Mouse (Mus musculus) heart, adult 18-20 months (tissue): ENCODE data around the gene Gm21970. TPM values are rescaled to one million over a fixed set of nuclear protein-coding genes. Genes with fewer than 3 reads are reported as not detected.

Source experiments
- DNase-seq, 2 experiments: peaks; one replicate each; pipeline ENCODE4 v3.0.0; 2021 to 2022; ENCODE audit warnings: mixed read lengths in 1 of 2
- total RNA-seq, 2 experiments: library from RNA; stranded (reverse); gene quantifications; 2 replicates each; pipeline ENCODE4 v1.2.3; 2021

The Gm21970 gene
- total RNA-seq, 2 experiments from 2014 or later: not detected

DNA sequence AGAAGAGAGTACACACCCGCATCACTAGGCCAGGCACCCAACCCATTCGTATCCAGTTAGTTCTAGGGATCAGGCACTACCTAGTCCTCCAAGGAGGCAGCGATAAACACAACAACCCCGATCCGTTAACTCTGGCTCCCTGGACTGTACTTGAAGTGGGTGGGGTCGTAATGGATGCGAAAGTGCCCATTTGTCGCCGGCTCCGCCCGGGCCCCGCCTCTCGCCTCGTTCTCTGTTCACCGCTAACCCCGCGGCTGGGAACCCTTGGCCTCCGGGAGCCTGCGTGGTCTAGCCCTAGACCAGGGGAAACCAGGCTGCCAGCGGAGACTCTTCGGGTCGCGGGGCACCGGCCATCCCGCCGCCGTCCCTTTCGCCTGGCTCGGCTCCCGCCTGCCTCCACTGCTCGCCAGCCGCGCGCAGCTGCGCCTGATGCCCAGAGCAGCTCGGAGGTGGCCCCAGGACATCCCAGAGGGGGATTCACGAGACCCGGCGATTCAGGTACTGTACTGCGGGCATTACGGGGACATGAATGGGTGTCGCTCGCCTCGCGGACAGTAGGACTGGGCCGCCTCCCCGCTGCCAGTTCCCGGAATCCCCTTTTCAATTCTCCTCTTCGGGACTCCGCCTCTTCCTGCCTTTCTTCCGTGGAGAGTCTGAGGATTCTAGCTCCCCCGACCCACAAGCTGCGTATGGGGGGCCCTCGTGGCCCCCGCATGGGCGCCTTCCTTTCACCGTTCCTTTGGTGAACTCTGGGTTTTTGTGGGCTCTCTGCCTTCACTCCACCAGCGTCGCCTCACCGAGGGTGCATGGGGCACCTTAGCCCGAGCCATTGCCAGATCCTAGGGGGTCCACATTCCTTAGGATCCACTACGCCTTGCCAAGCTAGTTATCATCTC, 18.7 kb upstream of the Gm21970 start, which contains the start of gene Ifnar2:
Gene Ifnar2 (plus strand): TSS at position 207 of the 896 bp plus-strand sequence.
- DNase-seq: peak; percentile 90 to 92

DNA sequence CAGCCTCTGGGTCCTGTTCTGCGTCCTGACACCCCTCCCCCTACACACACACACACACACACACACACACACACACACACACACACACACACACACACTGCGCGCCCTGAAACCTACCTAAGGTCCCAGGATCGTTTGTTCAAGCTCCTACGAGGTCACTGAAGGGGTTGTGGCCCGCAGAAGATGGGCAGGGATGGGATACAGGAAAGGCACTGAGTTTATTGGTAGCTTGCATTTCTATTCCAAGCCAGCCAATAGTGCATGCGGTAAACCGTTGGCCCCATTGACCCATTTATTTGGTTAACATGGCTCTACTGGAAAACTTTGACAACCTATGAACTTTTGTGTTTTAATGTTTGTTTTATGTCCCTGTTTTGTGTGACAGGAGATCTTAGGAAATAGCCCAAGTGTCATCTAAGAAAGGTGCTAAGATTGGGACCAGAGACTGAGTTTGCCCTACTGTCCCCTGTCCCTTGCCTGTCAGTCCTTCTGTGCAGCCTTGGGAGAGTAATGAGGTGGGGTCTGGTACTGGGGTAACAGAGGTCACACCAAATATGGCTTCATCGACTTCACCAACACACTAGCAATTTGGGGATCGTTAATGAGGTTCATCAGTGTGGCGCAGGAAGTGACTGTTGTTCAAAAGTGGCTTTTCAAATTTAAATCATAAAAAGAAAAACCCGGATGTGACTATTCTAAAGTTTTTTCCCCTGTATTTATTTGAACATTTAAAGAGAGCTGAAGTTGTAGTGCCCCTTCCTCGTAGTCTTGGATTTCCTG, 17.9 kb upstream of the Gm21970 start:
- no peak for DNase-seq

DNA sequence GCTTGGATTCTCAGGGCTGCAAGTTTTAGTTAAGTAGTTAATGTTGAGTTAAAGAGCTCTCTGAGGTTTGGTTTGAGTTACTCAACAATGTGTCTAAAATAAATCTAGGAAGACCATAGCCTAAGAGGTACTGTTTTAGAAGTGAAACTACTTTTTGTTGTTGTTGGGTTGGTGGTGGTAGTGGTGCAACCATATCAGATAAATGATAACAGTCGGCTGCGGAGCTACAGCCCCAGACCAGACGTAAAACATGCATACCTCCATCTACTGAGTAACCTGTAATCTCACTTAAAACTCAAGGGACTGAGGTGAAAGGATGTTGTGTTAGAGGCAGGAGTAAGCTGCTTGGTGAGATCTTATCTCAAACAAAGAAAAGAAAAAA, 17.3 kb upstream of the Gm21970 start:
- DNase-seq: no peak

DNA sequence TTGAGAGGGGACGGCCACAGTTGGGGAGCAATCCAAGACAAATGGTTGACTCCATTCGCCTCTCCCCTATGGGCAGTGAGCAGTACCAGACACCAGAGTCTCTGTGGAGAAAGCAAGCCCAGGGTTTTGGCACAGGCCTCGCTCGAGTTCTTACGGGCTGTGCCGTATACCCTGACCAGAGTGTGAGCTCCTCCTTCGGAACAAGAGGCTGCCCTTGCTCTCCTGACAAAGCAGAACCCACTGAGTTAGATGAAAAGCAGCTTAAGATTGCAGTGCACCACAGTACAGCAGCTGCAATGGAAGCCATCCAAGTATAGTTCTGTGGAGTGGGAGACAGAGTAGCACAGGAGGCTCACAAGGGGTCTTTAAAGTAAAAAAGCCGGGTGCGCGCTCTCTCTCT, 14.8 kb upstream of the Gm21970 start:
- DNase-seq: no peak

DNA sequence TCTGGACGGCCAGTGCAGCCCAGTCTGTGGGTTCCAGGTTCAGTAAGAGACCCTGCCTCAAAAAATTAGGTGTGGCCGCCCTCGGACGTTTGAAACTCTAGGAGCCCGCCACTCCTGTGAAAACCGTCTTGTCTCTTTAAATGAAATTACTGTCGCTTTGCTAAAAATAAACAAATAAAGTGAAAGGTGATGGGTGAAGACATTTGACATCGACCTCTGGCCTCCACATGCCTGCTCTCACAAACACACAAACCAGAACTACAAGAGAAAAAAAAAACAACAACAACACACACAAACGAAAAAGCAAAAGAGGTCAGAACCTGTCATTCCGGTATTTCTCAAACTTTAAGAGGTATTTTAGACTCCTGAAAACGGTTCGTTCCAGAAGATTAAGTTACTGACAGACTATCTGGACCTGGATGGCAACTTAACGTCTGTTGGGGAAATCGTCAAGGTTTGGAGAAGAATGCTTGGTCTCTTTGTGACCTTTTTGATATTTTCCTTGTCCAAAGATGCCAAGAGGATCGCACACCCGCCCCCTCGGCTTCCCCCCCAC, 13.0 kb upstream of the Gm21970 start:
- DNase-seq: no peak

DNA sequence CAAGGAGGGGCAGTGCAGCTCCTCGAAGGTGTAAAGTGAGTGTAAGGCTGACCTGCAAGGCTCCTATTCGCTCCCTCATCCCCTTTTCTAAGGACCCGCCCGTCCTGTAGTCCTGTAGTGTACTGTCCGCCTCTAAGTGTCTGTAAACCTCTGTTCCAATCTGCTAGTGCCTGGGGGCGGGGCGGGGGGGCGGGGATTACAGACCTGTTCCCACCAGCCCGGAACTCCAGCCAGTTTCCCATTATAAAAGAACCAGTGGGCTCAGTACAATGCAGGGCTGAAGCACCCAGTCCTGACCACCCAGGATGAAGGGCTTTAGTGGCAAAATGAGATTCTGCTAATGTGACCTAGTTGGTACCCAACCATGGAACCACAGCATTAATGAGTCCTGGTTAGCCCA, 12.5 kb upstream of the Gm21970 start:
- DNase-seq: no peak

DNA sequence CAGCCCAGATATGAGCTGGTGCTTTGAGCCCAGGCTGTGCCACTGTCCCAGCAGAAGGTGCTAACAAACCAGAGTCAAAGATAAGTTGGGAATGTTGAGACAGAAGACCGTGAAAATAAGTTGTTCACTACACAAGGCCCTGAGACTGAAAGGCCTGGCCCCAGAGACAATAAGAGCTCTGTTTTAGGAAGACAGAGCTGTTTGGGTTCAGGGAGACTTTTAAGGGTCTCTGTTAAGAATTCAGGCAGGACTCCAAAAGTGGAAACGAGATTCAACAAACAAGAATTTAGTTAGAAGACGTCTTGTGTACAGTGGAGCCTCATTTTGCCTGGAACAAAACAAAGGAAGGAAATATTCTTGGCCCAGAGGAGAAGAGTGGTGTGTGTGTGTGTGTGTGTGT, 12.1 kb upstream of the Gm21970 start:
- DNase-seq: no peak

DNA sequence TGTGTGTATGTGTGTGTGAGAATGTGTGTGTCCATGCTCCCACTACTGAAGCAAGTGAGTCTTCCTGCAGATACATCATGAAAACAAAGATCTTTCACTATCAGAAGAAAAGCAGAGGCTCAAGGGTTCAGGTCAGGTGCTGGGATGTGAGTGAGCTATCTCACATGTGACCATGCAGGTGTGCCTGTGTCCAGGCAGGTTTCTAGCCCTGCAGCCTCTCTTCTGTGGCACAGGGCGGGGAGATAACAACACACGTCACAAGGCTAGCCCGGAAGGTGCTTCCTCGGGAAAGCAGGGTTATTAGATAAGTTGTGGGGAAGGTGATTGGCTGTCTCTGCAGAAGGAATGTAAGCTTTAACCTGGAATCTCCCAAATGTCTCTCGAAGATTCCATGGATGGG, 11.4 kb upstream of the Gm21970 start:
- no peak for DNase-seq

DNA sequence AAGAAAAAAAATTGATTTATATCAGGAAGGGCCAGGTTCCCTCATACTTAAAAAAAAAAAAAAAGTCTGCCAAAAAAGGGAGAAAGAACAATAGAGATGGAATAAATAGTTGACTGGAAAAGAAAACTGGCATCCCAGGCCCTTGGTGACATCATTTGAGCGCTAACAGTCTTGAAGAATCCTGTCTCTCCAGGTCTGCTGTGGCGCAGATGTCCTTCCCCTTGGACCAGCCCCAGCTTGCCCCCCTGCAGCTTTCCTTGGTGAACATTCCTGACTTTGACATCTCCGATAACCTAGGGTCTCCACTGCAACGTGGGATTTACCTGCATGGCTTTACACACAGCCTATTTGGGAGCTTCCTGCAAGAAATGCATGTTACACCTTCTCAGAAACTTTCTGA, 9.9 kb upstream of the Gm21970 start:
- DNase-seq: no peak

DNA sequence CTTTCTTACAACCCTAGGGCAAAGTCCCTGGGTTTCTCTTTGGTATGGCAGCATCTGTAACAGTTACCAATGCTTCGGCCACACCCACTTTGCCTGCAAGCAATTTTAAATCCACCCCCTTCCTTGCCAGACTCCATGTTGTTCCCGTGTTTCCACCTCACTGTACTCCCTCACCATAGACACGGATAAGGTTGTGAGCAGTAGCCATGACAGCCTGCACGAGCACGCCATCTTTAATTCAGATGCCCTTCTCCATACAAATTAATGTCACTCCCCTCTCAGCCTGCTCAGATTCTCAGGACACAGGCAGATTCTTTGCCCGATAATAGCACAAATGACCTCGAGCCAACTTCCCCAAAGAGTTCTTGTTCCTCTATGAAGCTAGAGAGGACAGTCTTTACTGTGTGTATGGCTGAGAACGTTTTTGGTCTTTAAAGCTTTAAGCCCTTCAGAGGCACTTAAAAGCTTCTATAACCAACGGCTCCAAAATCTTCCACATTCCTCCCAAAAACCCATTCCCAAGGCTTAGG, 9.2 kb upstream of the Gm21970 start:
- no peak for DNase-seq

DNA sequence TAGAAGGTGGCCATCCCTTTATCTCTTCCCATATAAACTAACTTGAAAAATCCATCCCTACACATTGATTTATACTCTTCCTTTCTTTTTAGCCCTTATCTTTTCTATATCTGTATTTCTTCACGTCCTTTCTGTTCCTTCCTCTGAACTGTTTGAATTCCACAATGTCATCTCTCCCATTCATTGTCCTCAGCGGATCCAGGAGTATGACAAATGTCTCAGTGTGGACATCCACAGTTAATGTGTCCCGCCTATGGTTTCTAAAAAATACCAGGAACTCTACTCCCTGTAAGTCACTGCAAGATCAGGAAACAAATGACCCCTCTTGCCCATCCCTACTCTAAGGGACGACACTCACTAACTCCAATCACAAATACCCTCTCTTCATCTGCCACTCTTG, 7.3 kb upstream of the Gm21970 start:
- DNase-seq: no peak

DNA sequence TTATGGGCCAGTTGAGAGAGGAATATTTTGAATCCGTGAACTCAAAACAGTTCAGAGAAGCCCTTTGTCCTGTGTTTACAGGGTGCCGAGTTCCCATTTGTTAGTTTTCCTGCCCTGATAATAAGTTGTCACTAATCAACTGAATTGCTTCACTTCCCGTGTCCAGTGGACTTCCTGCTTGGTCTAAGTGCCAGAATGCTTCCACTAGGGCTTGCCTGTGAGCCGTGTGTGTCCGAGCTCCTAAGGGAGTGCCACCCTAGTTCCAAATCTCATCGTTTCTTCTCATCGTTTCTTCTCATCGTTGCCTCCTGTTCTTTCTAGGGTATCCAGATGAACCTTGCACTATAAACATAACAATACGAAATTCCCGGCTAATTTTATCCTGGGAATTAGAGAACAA, 5.9 kb upstream of the Gm21970 start:
- DNase-seq: peak; percentile 80 to 88

DNA sequence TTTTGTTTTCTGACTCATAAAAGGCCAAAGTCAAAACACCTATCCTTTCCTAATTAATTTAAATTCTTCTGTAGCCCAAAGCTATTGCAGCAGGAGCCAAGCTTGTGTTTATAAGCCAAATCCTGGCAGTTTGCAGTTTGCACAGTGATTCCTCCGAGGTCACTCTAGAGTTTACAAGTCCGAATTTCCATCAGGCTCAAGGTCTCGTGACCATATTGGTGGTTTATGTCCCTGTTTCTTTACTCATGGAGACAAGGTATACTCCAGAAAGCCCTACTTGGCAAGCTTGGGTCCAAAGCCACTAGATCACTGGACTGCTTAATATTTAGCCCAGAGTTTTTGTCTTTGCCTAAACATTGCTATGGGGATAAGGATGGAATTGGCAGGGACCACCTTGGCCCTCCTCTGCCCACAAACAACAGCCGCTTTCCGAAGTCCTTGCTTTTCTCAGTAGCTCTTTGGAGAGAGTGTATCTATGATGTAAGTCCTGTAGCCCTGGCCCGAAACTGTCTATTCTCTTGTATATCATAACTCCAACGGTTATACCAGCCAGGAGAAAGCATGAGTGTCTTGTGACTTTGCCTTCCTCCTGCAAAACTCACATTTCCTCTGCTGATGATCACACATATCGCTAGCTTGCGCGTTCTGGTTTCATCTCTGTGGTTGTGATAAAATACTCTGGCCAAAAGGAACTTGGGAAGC, 5.0 kb upstream of the Gm21970 start:
- DNase-seq: no peak

DNA sequence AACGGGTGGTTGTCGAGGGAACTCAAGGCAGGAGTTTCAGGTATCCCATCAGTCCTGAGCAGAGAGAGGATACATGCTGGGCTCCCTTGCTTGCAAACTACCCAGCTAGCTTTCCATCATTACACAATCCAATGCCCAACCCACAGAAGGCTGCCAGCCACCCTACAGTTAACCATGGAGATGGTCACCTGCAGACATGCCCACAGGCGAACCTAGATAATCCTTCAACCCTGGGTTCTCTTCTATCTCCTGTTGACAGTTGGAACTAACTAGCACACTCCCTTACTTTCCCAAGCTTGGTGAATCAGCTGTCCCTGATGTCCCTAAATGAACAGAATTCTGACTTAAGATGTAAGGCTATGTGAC, 4.4 kb upstream of the Gm21970 start:
- DNase-seq: no peak

DNA sequence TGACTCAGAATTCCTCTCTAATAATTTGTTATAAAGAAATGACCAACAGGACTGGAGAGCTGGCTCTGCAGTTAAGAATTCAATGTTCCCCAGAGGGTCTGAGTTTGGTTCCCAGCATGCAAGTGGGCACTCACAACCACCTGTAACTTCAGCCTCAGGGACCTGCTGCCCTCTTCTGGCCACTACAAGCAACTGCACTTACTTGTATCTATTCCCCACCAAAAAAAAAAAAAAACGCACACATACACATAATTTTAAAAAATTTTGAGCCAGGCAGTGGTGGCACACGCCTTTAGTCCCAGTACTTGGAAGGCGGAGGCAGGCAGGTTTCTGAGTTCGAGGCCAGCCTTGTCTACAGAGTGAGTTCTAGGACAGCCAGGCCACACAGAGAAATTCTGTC, 1.4 kb upstream of the Gm21970 start:
- no peak for DNase-seq

DNA sequence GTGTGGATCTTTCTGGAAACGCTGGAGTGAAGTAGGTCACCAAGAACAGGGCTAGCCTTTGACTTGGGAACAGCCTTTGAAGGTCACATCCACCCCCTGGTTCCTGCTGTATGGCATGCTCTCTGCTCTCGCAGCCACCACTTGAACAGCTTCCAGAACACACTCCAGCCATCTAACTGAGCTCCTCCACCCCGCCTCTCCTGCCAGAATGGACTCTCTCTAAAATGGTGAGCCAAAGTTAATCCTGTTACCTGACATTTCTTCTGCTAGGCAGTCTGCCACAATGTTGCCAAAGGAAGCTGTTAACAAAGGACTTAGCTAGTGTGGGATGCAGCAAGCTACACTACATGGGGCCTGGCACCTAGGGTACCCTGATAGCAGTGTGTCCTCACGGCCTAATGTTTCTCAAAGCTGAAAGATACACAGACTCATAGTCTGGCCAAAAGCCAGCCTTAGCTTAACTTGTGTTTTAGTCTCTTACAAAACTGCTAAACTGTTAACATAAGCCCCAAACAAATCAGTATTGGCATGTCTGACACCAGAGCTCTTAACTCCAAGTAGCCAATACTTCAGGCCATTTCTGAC, 3.4 kb downstream of the Gm21970 start:
- DNase-seq: peak; percentile 45 to 66

DNA sequence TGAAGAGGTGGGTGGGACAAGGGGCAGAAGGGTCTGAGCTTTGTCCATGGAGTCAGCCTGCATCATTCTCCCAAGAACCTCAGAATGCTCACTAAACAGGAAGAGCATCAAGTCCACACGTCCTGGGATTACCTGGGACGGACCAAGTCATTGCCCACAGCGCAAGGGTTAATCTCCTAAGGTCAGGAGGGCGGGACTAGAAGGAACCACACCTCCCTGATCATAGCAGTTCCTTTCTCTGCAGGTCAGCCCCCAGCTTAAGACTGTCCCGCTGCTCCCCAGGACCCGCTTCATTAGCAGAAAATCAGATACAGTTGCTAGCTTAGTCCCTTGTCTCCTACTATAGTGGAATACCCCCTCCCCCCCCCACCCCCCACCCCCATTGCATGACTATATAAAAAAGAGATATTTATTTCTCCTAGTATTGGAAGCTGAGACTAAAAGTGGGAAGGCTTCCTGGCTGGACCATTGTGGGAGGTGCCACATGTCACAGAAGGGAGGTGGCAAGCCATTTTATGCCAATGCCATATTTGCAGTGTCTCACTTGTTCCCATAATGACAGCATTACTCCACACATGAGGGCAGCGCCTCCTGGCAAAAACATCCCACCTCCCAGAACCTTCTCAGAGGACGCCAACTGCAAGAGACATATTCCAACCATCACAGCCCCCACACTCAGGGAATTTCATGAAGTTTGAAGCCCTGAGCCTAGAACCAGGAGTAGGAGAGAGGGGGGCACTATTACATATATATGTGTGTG, 4.3 kb downstream of the Gm21970 start:
- DNase-seq: no peak

DNA sequence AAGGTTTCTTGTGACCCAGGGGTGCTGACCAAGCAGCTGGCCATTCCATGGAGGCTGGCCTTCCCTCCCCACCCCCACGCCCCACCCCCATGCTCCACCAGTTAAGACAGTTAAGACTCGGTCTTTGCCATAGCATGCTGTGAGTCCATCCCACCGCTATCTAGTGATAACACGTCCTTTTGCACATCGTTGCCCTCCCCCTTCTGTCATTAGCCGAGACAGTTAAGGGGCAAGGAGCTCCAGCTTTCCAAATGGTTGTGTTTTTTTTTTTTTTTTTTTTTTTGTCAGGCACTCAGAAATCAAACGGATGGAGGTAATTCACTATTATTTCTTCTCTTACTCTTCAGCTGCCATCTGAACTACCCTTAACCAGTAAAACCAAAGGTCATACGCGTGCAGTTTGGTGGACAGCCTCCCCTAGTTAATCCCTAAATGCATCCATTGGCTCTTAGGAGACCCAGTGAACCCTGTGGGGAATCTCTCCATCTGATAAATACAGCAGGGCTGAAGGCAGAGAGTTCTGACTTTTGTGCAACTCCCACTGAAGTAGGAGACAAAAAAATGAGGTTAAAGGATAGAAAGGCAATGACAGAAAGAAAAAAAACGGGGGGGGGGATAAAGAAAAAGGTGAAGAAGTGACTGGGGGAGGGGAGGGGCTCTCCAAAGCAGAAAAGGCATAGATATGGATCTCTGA, 5.5 kb downstream of the Gm21970 start:
- DNase-seq: no peak

DNA sequence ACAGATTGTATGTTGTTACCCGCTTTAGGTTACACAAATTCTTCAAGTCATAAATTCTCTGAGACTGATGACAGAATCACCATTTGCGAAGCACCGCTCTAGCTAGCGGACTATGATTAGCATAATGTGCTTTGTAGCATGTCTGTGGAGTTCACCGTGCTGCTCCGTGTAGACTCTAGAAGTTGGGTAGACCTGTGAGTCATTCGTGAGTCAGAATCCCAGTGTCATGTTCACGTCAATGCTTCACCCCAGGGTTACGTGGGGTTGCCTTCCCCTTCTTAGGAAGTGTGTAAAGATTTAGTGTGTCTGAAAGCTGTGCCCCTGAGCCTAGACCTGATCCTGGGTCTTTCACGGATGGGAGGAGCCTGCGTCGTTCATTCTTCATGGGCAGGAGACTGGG, 6.5 kb downstream of the Gm21970 start:
- no peak for DNase-seq

DNA sequence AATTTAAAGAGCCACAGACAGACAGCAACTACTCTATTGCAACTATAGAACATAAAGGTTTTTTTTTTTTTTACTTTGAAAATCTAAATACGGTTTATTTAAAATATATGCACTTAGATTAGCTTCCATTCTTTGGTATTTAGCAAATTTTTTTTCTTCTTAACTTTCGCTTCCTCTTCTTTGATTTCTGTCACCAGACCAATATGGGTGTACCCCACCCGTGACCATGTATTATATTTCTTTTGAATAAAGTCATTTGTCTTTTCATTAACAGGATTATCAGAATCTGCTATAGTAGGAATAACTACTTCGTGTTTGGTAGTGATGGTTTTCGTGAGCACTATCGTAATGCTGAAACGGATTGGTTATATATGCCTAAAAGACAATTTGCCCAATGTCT, 7.4 kb downstream of the Gm21970 start:
- no peak for DNase-seq
